Mouse (Mus musculus): Measurements from ENCODE around the gene Avil. TPM values are rescaled to one million over a fixed set of nuclear protein-coding genes. Genes with fewer than 3 reads are reported as not detected.
"Not testable (repeated sequence)": the region's sequence is repeated elsewhere in the genome, so short reads cannot be mapped to it uniquely, and the experiment has no call there.

The Avil gene
- total RNA-seq, 2 experiments from 2014 or later: 0.25 TPM; not detected in 1

GRCm38 (mm10) chr10:127050119-127050474 is 49.6 kb downstream of the Avil start:
- intact Hi-C loops (cut with DNase I): no loop called here
- no peak for DNase-seq (ENCODE audit: low spot score in 2 of 2)

GRCm38 (mm10) chr10:127054646-127055045 is 54.1 kb downstream of the Avil start:
- DNase-seq (ENCODE audit: low spot score in 2 of 2): no peak
- intact Hi-C loops (cut with DNase I): no loop called here

- DNase-seq (ENCODE audit: low spot score in 2 of 2): no peak
- intact Hi-C loops (cut with DNase I): no loop called here
These were observed 54.9 kb downstream of the Avil start for GRCm38 (mm10) chr10:127055406-127055805.

GRCm38 (mm10) chr10:127056490-127056889 is 56.0 kb downstream of the Avil start:
- DNase-seq (ENCODE audit: low spot score in 2 of 2): no peak
- intact Hi-C loops (cut with DNase I): no loop called here

GRCm38 (mm10) chr10:127058161-127058560 is 57.7 kb downstream of the Avil start:
- DNase-seq (ENCODE audit: low spot score in 2 of 2): peak; percentile 73 to 79
- intact Hi-C loops (cut with DNase I): no loop called here

GRCm38 (mm10) chr10:127058708-127059107 is 58.2 kb downstream of the Avil start:
- intact Hi-C loops (cut with DNase I): no loop called here
- DNase-seq (ENCODE audit: low spot score in 2 of 2): no peak

- intact Hi-C loops (cut with DNase I): no loop called here
- DNase-seq (ENCODE audit: low spot score in 2 of 2): no peak
These were observed 58.9 kb downstream of the Avil start for GRCm38 (mm10) chr10:127059174-127059967.

GRCm38 (mm10) chr10:127059968-127060916 is 59.7 kb downstream of the Avil start, which contains the start of gene March9:
TSS of gene March9 (minus strand) at chr10:127060184.
- intact Hi-C loops (cut with DNase I): no loop called here
- peak; percentile 78 to 83 for DNase-seq (ENCODE audit: low spot score in 2 of 2)

GRCm38 (mm10) chr10:127061085-127061484 is 60.6 kb downstream of the Avil start:
- peak in 1 of 2 experiments; percentile 56 for DNase-seq (ENCODE audit: low spot score in 2 of 2)
- intact Hi-C loops (cut with DNase I): no loop called here

- intact Hi-C loops (cut with DNase I): no loop called here
These were observed 61.0 kb downstream of the Avil start for GRCm38 (mm10) chr10:127061513-127061912.

GRCm38 (mm10) chr10:127062101-127062500 is 61.6 kb downstream of the Avil start:
- intact Hi-C loops (cut with DNase I); DNase-seq (ENCODE audit: low spot score in 2 of 2): not testable (repeated sequence)

More at GRCm38 (mm10) chr10:127061513-127061912, 61.0 kb downstream of the Avil start:
- DNase-seq (ENCODE audit: low spot score in 2 of 2): no peak

GRCm38 (mm10) chr10:127062503-127062902 is 62.0 kb downstream of the Avil start:
- no peak for DNase-seq (ENCODE audit: low spot score in 2 of 2)
- intact Hi-C loops (cut with DNase I): no loop called here

- intact Hi-C loops (cut with DNase I): no loop called here
- peak; percentile 99 for DNase-seq (ENCODE audit: low spot score in 2 of 2)
These were observed 62.8 kb downstream of the Avil start, which contains the start of gene Cdk4 for GRCm38 (mm10) chr10:127063239-127063872. TSS of gene Cdk4 (plus strand) at chr10:127063534.

- no peak for DNase-seq (ENCODE audit: low spot score in 2 of 2)
- intact Hi-C loops (cut with DNase I): no loop called here
These were observed 63.7 kb downstream of the Avil start for GRCm38 (mm10) chr10:127063913-127064870.

- no peak for DNase-seq (ENCODE audit: low spot score in 2 of 2)
These were observed 65.5 kb downstream of the Avil start for GRCm38 (mm10) chr10:127065981-127066380.

GRCm38 (mm10) chr10:127066519-127067018 is 66.1 kb downstream of the Avil start:
- DNase-seq (ENCODE audit: low spot score in 2 of 2): no peak
- intact Hi-C loops (cut with DNase I): no loop called here

More at GRCm38 (mm10) chr10:127065981-127066380, 65.5 kb downstream of the Avil start:
- intact Hi-C loops (cut with DNase I): no loop called here

GRCm38 (mm10) chr10:127068360-127069038 is 68.0 kb downstream of the Avil start:
- DNase-seq (ENCODE audit: low spot score in 2 of 2): no peak

More at GRCm38 (mm10) chr10:127068360-127069038, 68.0 kb downstream of the Avil start:
- intact Hi-C loops (cut with DNase I): no loop called here

Data from left cerebral cortex, postnatal 25 days (tissue).